Mouse (Mus musculus): ENCODE data around the gene Ostc. TPM values are rescaled to one million over a fixed set of nuclear protein-coding genes. Genes with fewer than 3 reads are reported as not detected.

Gene Ostc
- polyA plus RNA-seq, 1 experiment from 2014 or later = 423 TPM

- Histone ChIP-seq H3K27me3 (replicated peaks) (no peaks in the 10 kb centered on the region), H3K9ac (no peak overlapping the region), H3K36me3 (peaks cover 30% of the 10 kb centered on the region), H3K4me3 (replicated peaks) (no peak overlapping the region), H3K9me3 (no peaks in the 10 kb centered on the region), H3K4me2 (no peak overlapping the region), H3K27ac (no peak overlapping the region), H3K4me1 (peaks cover 9% of the 10 kb centered on the region; the same call in 1 of the 2 replicates)
- WGBS = 81% methylated on average over 1 of the region's 1 CpGs
- no peak for ATAC-seq (ENCODE audit: insufficient read depth, low FRiP score, low read depth)
Measured at GRCm38 (mm10) chr3:130727036-130727435, 17.8 kb upstream of the Ostc start.

- no peak for ATAC-seq (ENCODE audit: insufficient read depth, low FRiP score, low read depth)
- WGBS = 71% methylated on average over 2 of the region's 2 CpGs
Measured at GRCm38 (mm10) chr3:130725718-130726117, 16.5 kb upstream of the Ostc start.

GRCm38 (mm10) chr3:130722733-130723478 lies 13.7 kb upstream of the Ostc start:
- WGBS = 75% methylated on average over 11 of the region's 11 CpGs
- H3K36me3 ChIP-seq = peaks cover 24% of the 10 kb centered on the region
- no peaks in the 10 kb centered on the region for H3K4me1 ChIP-seq
- no peak overlapping the region for H3K9ac ChIP-seq
- H3K27me3 ChIP-seq (replicated peaks) = no peaks in the 10 kb centered on the region
- H3K27ac ChIP-seq = no peak overlapping the region
- no peak for ATAC-seq (ENCODE audit: insufficient read depth, low FRiP score, low read depth)
- H3K4me2 ChIP-seq = no peak overlapping the region
- no peak overlapping the region for H3K4me3 ChIP-seq (replicated peaks)
- no peaks in the 10 kb centered on the region for H3K9me3 ChIP-seq

More at GRCm38 (mm10) chr3:130725718-130726117, 16.5 kb upstream of the Ostc start:
- Histone ChIP-seq H3K9me3 (no peaks in the 10 kb centered on the region), H3K27me3 (replicated peaks) (no peaks in the 10 kb centered on the region), H3K4me3 (replicated peaks) (no peak overlapping the region), H3K36me3 (peaks cover 30% of the 10 kb centered on the region), H3K9ac (no peak overlapping the region), H3K4me1 (peaks cover 9% of the 10 kb centered on the region; the same call in 1 of the 2 replicates), H3K27ac (no peak overlapping the region), H3K4me2 (no peak overlapping the region)

- Histone ChIP-seq H3K4me1 (no peaks in the 10 kb centered on the region), H3K36me3 (no peaks in the 10 kb centered on the region), H3K27ac (no peak overlapping the region), H3K4me2 (no peak overlapping the region), H3K9ac (no peak overlapping the region), H3K4me3 (replicated peaks) (no peak overlapping the region), H3K9me3 (no peaks in the 10 kb centered on the region), H3K27me3 (replicated peaks) (no peaks in the 10 kb centered on the region)
- ATAC-seq (ENCODE audit: insufficient read depth, low FRiP score, low read depth) = no peak
- WGBS = 76% methylated on average over 4 of the region's 4 CpGs
Measured at GRCm38 (mm10) chr3:130720225-130720624, 11.0 kb upstream of the Ostc start.

GRCm38 (mm10) chr3:130718871-130719270 lies 9.6 kb upstream of the Ostc start:
- Histone ChIP-seq H3K9ac (no peak overlapping the region), H3K27me3 (replicated peaks) (no peaks in the 10 kb centered on the region), H3K4me3 (replicated peaks) (no peak overlapping the region), H3K9me3 (no peaks in the 10 kb centered on the region), H3K4me1 (no peaks in the 10 kb centered on the region; the same call in 1 of the 2 replicates), H3K27ac (no peak overlapping the region), H3K36me3 (no peaks in the 10 kb centered on the region), H3K4me2 (no peak overlapping the region)
- no peak; the same call in 1 of the 2 replicates for ATAC-seq (ENCODE audit: insufficient read depth, low FRiP score, low read depth)
- WGBS = 67% methylated on average over 4 of the region's 4 CpGs

GRCm38 (mm10) chr3:130716555-130716954 lies 7.3 kb upstream of the Ostc start:
- Histone ChIP-seq H3K4me1 (no peaks in the 10 kb centered on the region; the same call in 1 of the 2 replicates), H3K4me2 (no peak overlapping the region), H3K27ac (no peak overlapping the region), H3K36me3 (no peaks in the 10 kb centered on the region), H3K9ac (no peak overlapping the region), H3K4me3 (replicated peaks) (no peak overlapping the region), H3K27me3 (replicated peaks) (no peaks in the 10 kb centered on the region), H3K9me3 (no peaks in the 10 kb centered on the region)
- WGBS = 83% methylated on average over 7 of the region's 7 CpGs
- no peak for ATAC-seq (ENCODE audit: insufficient read depth, low FRiP score, low read depth)

- Histone ChIP-seq H3K9me3 (no peaks in the 10 kb centered on the region), H3K27ac (no peak overlapping the region), H3K36me3 (no peaks in the 10 kb centered on the region), H3K4me3 (replicated peaks) (peak overlapping the region; percentile 40), H3K27me3 (replicated peaks) (no peaks in the 10 kb centered on the region), H3K4me2 (peak overlapping the region; percentile 58), H3K4me1 (no peaks in the 10 kb centered on the region; the same call in 1 of the 2 replicates), H3K9ac (no peak overlapping the region)
- 0 out of 2 replicates have a peak, but pooled peaks have one; percentile 32 for ATAC-seq (ENCODE audit: insufficient read depth, low FRiP score, low read depth)
- 14% methylated on average over 22 of the region's 22 CpGs for WGBS
Measured at GRCm38 (mm10) chr3:130714775-130715568, 5.7 kb upstream of the Ostc start.

- no peaks in the 10 kb centered on the region for H3K36me3 ChIP-seq
- H3K9me3 ChIP-seq = no peaks in the 10 kb centered on the region
- H3K4me2 ChIP-seq = no peak overlapping the region
- H3K9ac ChIP-seq = no peak overlapping the region
- H3K27ac ChIP-seq = no peak overlapping the region
- no peak for ATAC-seq (ENCODE audit: insufficient read depth, low FRiP score, low read depth)
- H3K4me1 ChIP-seq = peaks cover 2% of the 10 kb centered on the region
- no peaks in the 10 kb centered on the region for H3K27me3 ChIP-seq (replicated peaks)
- no peak overlapping the region for H3K4me3 ChIP-seq (replicated peaks)
- WGBS = 50% methylated on average over 6 of the region's 6 CpGs
Measured at GRCm38 (mm10) chr3:130712891-130713290, 3.6 kb upstream of the Ostc start.

- H3K4me2 ChIP-seq = peak overlapping the region; percentile 57
- no peak overlapping the region for H3K27ac ChIP-seq
- no peaks in the 10 kb centered on the region for H3K9me3 ChIP-seq
- no peak for ATAC-seq (ENCODE audit: insufficient read depth, low FRiP score, low read depth)
- no peaks in the 10 kb centered on the region for H3K27me3 ChIP-seq (replicated peaks)
- no peaks in the 10 kb centered on the region for H3K36me3 ChIP-seq
- peak overlapping the region; percentile 29 for H3K4me3 ChIP-seq (replicated peaks)
- H3K9ac ChIP-seq = no peak overlapping the region
- peaks cover 6% of the 10 kb centered on the region for H3K4me1 ChIP-seq
- WGBS = 57% methylated on average over 7 of the region's 7 CpGs
Measured at GRCm38 (mm10) chr3:130710103-130710502, 859 bp upstream of the Ostc start.

GRCm38 (mm10) chr3:130708529-130708928 lies 715 bp downstream of the Ostc start:
- Histone ChIP-seq H3K4me3 (replicated peaks) (peak overlapping the region; percentile 67), H3K4me2 (peak overlapping the region; percentile 60), H3K4me1 (peaks cover 6% of the 10 kb centered on the region), H3K27ac (peak overlapping the region; percentile 84; the same call in 1 of the 2 replicates), H3K9me3 (no peaks in the 10 kb centered on the region), H3K36me3 (no peaks in the 10 kb centered on the region), H3K9ac (peak overlapping the region; percentile 66; the same call in 1 of the 2 replicates), H3K27me3 (replicated peaks) (no peaks in the 10 kb centered on the region)
- 0% methylated on average over 5 of the region's 5 CpGs for WGBS
- no peak for ATAC-seq (ENCODE audit: insufficient read depth, low FRiP score, low read depth)

- peaks cover 3% of the 10 kb centered on the region; the same call in 1 of the 2 replicates for H3K36me3 ChIP-seq
Measured at GRCm38 (mm10) chr3:130702289-130702688, 7.0 kb downstream of the Ostc start.

GRCm38 (mm10) chr3:130697622-130698021 lies 11.6 kb downstream of the Ostc start:
- H3K4me1 ChIP-seq = no peaks in the 10 kb centered on the region
- H3K27me3 ChIP-seq (replicated peaks) = no peaks in the 10 kb centered on the region
- ATAC-seq (ENCODE audit: insufficient read depth, low FRiP score, low read depth) = no peak
- 84% methylated on average over 4 of the region's 4 CpGs for WGBS
- no peak overlapping the region for H3K4me2 ChIP-seq
- H3K9me3 ChIP-seq = no peaks in the 10 kb centered on the region
- no peak overlapping the region for H3K4me3 ChIP-seq (replicated peaks)
- H3K27ac ChIP-seq = no peak overlapping the region
- H3K9ac ChIP-seq = no peak overlapping the region
- H3K36me3 ChIP-seq = peaks cover 20% of the 10 kb centered on the region

More at GRCm38 (mm10) chr3:130702289-130702688, 7.0 kb downstream of the Ostc start:
- WGBS = 73% methylated on average over 6 of the region's 6 CpGs
- Histone ChIP-seq H3K27ac (no peak overlapping the region), H3K4me1 (no peaks in the 10 kb centered on the region), H3K27me3 (replicated peaks) (no peaks in the 10 kb centered on the region), H3K9ac (no peak overlapping the region), H3K4me3 (replicated peaks) (no peak overlapping the region), H3K9me3 (no peaks in the 10 kb centered on the region), H3K4me2 (no peak overlapping the region)
- peak; percentile 35; the same call in 1 of the 2 replicates for ATAC-seq (ENCODE audit: insufficient read depth, low FRiP score, low read depth)

All from stomach, embryonic 15.5 days (tissue).